Mouse (Mus musculus): ENCODE results near the gene Endod1.

Gene Endod1

DNA sequence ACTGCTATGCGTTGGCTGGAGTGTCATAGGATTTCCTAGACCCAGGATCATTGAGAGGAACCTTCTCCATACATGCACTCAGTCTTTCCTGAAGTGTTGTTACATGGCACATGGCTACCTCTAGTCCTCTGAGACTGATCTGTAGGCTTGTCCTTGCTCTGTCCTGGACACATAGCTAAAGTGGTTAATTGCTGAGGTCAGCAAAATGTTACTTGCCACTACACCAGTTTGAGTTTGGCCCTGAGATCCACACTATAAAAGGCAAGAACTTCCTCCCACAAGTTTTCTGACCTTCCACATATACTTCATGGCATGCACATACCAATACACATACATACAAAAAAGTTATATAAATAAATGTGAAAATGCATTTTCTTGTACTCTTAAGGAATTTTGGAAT lies 64.7 kb downstream of the Endod1 start:
- DNase-seq (ENCODE audit: low spot score): no peak

DNA sequence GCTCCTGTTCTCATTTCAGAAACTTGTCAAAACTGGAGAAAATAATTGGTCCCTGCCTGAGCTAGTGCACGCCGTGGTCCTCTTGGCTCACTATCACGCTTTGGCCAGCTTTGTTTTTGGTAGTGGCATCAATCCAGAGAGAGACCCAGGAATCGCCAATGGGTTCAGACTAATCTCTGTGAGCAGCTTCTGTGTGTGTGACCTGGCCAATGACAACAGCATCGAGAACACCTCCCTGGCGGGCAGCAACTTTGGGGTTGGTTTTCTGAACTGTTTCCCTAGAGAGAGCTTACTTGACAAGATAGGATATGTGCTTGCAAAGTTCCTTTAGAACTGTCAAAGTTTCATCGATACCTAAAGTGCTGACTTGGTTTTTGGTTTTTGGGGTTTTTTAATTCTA lies 66.8 kb downstream of the Endod1 start:
- no peak for DNase-seq (ENCODE audit: low spot score)

DNA sequence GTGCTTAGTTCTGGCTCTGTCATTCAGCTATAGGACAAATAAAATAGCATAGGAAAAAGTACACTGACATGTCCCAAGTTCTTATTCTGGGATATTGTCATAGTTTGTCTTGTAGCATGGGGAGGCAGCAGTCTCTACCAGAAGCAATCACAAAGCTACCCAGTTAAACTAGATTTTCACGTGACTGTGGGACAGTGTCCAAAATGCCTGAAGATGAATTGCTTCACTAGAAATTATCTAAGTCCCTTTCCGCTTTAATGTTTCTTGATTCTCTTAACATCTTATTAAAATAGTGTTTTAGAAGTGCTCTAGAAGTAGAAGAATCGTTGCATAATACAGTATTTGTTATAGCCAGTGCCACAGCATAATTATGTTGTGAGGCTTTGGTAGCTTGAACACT lies 67.3 kb downstream of the Endod1 start:
- no peak for DNase-seq (ENCODE audit: low spot score)

DNA sequence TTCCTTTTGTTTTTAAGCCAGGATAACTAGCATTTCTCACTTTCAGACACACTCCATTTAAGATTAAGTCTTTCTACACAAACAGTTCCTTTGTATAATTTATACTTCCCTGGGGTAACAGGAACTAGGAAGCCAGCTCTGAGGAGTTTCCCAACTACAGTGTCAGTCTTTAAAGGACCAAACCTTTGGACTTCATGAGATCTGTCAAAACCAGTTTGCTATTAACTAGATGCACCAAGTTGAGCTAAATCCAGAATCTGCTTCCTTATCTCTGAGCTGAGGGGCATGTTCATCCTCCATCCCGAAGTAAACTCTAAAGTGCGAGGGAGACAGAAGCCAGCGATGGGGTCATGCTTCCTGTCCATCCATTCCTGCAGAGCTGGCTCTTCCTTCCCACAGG lies 74.0 kb downstream of the Endod1 start:
- DNase-seq (ENCODE audit: low spot score): no peak

DNA sequence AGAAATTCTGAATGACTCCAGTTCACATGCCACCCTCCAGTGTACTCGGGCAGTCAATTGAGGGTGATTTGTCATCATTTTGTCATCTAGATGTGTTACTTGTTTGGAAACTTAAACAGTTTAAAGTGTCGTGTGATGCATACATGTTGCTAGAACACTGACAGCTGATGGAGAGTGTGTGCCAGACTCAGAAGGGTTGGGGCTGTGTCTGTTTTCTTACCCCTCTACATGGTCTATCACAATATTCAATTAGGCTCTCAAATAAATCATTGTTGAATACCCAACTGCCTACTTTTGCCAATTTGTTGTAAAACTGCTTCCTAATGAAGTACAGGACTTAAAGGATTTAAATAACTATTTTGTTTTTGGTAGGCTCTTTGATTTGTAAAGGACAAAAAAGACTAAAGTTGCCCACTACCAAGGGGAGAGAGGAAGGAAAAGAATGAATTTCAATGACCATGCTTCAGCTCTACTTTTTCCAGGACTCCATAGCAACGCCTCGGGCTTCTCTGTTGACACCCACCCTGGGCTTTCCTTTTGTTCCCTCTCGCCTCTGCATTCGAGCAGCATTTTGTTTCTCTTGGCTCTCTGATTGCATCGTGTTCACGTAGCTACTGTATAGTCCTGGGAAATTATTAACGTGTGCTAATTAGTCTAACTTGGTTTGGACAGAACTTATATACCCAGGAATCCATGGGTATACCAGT lies 76.9 kb downstream of the Endod1 start:
- DNase-seq (ENCODE audit: low spot score): no peak
